Mouse (Mus musculus) heart, postnatal 10 days (tissue): ENCODE data around the gene Cfap44. TPM values are rescaled to one million over a fixed set of nuclear protein-coding genes. Genes with fewer than 3 reads are reported as not detected.

Experiments used
- DNase-seq, 2 experiments: peaks; one replicate each; pipeline ENCODE4 v3.0.0; 2021
- intact Hi-C: fragments of 180-260 bp; cut with DNase I; formaldehyde crosslinking; loops from one replicate; pipeline ENCODE4 v1.15.1; 2025
- total RNA-seq, 2 experiments: library from RNA; stranded (reverse); gene quantifications; 2 replicates each; pipeline ENCODE4 v1.2.3; 2021

The Cfap44 gene
- not detected for total RNA-seq

DNA sequence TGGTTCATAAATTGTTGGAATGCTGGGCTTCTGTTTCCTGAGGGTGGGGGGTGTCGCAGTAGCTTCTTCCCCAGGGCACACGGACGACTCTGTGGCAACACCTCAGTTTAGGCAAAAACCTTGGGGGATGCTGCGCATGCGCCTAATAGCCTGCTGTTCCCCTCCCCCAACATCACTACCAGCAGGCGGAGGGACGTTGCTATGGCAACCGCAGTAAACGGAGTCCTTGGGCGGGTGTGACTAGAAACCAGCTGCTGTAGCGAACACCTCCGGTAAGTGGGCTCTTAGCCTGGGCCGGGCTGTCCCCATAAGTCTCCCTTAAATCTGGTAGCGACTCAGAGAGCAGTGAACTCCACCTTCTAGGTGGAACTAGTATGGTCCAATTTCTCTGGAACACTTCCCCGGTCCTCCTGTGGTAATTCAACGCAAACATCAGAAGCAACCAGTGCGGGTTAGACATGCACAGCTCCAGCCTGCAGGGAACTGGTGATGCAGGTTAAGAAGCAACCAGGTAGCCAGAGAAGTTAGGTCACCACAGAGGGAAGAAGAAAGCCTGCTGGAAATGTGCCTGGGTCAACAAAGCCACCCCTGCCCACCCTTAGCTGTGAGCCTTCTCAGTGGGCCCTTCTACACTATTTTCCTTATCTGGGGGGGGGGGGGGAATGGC, at the start of gene Cfap44:
Cfap44 (plus strand) TSS at position 220 of the 667 bp plus-strand sequence.
- peak; percentile 60 to 71 for DNase-seq

DNA sequence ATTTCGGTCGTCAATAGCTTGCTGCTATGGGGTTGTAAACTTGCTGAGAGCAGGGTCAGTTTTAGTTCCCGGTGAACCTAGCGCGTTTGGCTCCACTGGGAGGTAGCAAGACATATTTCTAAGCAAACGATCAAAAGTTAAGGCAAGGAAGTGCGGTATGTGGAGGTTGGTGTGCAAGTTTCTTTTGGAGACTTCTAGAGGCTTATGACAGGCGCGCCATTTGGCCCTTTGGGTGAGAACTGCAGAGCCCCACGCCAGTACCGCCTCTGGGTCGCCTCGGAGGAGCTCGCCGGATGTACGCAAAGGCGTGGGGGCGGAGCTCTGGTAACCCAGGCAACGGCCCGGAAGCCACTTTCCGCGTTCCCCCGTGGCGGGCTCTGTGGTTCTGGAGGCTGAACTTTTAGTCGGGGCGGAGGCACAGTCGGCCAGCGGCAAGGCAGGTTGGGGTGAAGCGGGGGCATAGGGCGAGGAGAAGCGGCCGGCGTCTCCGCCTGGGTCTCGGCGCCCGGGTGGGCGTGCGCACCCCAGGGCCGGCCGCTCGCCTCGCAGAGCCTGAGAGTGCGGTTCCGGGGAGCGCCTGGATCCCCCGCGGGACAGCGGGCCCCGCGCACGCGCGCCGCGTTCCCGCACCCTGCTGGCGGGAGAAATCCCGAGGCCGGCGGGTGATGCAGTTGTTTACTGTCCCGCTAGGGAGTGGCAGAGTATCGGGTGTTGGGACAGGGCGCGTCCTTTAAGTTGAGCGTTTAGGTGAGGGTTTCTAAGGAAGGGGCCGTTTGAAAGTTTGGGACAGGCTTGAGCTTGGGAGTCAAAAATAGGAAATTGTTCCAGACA, 47.3 kb upstream of the Cfap44 start, which contains the start of gene Spice1:
Spice1 (plus strand) TSS at position 51 of the 831 bp plus-strand sequence.
- intact Hi-C loops: no loop called here
- DNase-seq: peak; percentile 96 to 97

More for the DNA sequence above, at the start of gene Cfap44:
- intact Hi-C loops: no loop called here

DNA sequence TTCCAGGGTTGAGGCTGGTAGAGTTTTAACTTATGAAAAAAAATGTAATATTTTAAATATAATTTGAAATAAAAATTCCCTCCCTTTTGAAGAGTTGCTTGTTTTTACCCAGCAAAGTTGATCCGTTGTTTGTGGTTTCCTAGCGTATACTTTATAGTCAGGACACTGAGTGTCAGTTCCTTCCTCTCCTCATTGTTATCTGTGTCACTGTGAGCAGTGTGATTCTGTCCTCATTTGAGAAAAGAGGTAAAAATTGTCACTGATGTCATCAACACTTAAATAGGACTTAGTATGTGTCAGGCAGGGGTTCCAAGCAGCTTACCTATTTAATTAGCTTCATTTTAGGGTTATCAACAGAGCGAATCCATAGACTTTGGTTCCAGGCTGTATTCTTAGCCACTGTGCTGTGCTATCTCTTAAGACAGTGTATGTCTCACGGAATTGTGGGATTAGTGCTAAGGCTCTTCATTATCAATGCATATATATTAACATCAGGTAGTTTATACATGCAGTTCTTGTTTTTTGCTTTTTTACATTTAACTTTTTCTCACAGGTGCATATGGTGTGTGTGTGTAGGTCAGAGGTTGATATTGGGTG, 44.7 kb upstream of the Cfap44 start:
- no peak for DNase-seq
- intact Hi-C loops: no loop called here

DNA sequence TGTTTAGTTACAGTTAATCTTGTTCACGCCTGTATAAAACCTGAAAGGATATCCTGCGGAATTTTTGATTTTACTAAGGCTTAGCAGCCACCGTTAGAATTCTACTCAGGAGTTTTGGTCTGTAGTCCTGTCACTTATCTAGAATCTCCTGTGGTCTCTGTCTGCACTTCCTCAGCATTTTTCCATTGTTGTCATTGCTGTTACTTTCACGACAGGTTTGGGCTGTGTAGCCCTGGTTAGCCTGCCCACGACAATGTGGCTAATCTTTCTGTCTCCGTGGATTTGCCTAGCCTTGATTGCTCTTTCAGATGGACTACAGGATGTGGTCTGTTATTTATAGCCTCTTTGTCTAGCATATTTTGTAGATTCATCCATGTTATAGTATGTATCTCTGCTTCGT, 38.3 kb upstream of the Cfap44 start:
- intact Hi-C loops: no loop called here
- DNase-seq: peak in 1 of 2 experiments; percentile 12

DNA sequence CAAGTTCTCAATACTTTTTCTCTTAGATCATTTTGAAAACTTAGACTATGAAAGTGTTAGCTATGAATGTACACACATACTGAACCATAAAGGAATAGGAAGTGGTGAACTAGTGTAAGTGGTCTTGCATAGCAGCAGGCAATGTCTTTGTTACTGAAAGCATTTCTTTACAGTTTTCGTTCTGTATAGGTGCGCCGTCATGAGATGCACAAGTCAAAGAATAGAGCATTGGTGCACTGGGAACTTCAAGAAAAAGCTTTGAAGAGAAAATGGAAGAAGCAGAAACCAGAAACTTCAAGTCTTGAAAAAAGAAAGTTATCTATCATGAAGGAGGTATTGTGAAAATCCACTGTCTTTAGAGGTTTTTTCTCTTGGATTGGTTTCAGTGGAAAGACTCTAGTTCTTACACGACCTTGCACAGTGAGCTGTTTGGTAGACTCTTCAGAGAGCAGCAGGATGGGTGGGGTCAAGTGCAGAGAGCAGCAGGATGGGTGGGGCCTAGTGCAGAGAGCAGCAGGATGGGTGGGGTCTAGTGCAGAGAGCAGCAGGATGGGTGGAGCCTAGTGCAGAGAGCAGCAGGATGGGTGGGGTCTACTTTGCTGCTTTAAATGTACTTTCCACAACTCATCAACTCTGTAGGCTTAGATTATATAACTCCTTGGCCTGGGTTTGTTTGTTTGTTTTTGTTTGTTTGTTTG, 36.9 kb upstream of the Cfap44 start:
- intact Hi-C loops: no loop called here
- peak; percentile 42 to 43 for DNase-seq

DNA sequence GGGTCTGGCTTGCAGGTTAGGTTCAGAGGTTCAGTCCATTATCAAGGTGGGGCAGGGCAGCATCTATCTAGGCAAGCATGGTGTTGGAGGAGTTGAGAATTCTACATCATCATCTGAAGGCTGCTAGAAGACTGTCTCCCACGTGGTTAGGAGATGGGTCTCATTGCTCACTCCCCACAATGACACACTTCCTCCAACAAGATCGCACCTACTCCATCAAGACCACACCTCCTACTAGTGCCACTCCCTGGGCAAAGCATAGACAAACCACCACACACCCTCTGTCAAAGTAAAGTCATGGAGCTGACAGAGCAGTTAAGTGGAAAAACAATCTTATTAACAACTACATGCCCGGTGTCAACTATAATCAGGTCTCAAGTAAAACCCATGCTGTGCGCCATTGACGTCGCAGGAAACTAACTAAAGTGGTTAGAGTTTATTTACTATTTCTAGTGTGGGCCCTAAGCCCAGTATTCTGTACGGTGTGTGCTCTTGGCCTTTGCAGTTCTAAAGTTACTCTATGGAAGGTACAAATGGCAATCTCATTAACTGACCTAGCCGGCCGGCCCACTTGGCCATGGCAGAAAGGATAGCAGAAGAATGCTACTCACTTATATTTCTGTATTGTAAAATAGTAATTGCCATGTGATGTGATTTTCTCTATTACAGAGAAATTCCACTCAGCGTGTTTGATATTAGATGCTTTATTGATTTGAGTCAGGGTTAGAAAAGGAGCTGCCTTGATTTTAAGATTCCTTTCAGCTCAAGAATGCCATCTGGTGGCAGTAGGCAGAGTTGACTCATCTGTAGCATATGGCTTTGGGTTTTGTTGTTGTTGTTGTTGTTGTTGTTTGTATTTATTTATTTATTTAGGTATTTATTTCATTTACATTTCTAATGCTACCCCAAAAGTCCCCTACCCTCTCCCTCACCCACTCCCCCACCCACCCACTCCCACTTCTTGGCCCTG, 32.4 kb upstream of the Cfap44 start:
- intact Hi-C loops: loop anchor here (1.0 to 2.0 kb wide), 2 partner anchors 63 to 120 kb away; no protein-coding TSS in a partner anchor
- DNase-seq: peak in 1 of 2 experiments; percentile 65

DNA sequence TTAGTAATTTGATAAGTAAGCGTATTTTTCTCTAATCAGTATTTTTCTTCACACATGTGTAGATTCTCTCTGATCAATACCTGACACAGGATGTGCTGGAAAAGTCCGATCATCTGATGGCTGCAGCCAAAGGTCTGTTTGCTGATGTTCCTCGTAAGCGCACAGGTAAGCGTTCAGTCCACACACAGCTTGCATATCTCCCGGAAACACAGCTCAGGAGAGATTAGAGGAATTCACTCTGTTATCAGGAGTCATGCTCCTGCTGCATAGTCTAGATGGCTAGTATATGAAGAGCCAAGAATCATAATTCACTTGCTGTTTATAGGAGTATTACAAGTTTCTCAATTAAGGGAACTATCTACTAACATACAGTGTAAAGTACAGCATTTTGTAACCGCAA, 29.1 kb upstream of the Cfap44 start:
- intact Hi-C loops: no loop called here

DNA sequence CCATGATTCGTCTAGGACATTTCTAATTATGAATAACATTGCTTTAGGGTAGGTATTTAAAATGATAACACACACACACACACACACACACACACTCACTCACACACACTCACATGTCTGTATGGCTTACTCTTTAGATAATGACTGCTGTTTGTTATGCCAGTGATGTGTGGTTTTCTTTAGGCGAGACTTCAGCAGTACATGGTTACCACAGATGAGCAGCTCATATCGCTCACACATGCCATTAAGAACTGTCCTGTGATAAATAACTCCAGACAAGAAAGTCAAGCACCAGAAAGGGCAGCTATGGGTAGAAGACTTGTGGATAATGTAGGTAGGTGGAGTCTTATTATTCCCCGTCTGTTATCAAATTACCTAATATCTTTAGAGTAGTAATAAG, 19.1 kb upstream of the Cfap44 start:
- DNase-seq: no peak
- intact Hi-C loops: no loop called here

More for the DNA sequence above, 29.1 kb upstream of the Cfap44 start:
- DNase-seq: no peak

DNA sequence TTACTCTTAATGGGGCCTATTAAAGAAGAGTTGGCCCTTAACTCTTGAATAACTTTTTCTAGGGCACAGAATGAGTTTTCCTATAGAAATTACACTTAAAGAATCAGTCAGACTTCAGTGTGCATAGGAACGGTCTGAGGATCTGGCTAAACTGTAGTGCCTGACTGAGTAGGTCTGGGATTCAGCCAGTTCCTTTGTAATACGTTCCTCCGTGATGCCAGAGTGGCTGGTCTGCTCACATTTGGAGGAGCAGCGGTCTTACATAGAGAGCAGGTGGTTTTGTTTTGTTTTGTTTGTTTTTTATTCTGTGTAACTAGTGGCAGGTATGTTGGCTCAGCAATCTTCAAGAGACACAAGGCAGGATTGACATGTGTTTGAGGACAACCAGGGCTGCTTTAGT, 14.6 kb upstream of the Cfap44 start:
- DNase-seq: no peak
- intact Hi-C loops: no loop called here

DNA sequence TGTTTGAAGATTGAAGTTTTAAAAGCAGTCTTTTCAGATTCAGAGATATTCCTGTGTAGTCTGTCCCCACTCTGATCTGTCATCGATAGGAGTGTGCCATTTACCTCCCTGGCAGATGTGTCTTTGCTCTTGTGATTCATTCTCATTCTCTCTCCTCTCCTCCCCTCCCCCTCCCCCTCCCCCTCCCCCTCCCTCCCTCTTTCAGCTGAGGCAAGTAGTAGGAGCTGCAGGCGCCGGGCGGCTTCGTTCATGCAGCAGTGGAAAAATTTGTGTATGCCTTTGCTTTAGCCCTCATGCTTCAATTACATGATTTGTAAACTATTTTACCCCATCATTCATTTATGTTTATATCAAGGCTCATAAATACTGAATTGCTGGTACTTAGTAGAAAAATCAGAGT, 13.0 kb upstream of the Cfap44 start:
- DNase-seq: no peak
- intact Hi-C loops: no loop called here

DNA sequence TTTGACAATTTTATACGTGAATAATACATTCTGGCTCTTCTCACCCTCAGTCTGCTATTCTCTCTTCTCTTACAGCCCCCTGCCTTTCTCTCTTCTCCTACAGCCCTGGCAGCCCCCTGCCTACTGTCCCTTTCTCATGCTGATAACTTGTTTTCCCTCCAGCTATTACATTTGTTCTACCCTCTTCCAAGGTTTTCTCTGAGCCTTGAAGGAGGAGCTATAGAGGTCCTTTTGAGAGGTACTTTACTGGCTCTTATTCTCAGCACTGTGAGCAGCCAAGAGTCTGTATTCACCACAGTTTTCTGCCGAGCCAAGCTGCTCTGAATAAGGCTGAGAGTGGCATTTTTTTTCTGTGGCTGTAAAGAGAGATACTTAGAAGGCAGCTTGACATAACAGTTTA, 11.0 kb upstream of the Cfap44 start:
- no peak for DNase-seq
- intact Hi-C loops: no loop called here

DNA sequence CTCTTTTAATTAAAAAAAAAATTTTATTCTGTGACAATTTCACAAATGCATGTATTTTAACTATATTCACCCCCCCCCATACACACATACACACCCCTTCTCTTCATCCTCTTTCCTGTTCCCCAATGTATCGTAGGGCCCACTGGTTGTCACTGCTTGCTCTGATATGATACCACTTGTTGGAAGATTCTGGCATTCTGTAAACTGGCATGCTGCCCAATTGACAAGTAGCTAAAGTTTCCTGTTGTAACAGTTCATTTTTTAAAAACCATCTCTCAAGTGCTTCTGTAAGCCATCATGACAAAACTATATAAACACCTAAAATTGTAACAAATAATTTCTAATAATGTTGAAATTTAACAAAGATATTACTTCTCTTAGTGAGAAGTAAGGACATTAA, 10.3 kb upstream of the Cfap44 start:
- intact Hi-C loops: no loop called here
- no peak for DNase-seq

DNA sequence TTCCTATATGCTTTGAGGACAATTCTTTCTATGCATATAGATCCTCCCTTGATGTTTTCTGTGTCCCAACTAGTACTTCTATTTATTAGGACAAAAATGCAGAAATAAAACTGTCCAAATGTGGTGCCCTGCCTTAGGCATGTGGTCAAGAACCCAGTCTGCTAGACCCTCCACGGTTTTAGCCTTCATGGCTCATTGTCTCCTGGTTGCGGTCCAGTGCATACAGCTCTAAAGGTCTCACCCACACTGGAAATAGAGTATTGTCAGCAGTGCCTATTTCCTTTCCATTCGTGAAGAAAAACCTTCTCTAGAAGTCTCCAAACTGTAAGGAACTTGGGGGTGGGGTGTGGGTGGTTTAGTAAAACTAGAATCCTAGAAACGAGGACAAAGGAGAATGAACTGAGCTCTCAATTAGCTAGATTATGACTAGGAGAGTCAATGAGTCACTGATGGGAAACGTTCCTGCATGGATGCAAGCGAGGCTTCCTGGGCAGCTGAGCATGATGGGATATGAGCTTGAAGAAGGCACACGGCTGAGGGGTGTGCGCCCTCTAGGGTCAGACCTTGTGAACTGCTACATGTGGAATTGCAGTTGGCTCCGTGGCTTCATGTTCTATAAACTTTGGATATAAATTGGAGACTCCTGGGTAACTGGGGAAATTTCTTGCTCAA, 2.6 kb upstream of the Cfap44 start:
- intact Hi-C loops: no loop called here
- DNase-seq: peak; percentile 40 to 52

DNA sequence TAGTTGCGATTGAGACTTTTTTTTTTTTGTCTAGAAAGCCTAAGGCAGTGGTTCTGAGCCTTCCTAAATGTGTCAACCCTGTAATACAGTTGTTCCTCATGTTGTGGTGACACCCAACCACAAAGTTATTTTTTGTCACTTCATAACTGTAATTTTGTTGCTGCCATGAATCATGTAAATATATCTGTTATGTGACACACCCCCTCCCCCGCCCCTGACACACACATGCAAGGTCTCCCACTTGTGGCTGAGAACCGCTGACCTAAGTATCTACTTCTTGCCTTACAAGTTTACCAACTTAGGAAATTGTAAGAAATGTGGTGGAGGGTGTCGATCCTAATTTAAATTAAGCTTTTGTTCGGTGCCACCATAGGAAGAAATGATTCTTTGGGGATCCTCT, 10.3 kb downstream of the Cfap44 start:
- no peak for DNase-seq
- intact Hi-C loops: no loop called here

DNA sequence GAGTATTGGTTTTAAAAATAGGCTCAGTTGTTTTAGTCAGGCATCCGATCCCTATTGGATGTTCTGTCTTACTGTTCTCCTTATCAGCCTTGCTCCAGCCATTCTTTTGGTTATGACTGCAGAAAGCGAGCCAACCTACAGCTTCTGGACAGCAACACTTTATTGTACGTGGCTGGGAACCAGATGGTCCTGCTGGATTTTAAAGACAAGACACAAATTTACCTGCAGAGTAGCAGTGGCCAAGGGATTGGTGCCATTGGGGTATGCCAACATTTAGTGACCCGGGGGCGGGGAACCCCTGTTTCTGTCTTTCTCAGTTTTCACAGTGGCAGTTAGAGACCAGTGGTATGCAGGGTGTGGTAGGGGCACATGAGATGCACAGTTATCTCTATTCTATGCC, 12.6 kb downstream of the Cfap44 start:
- intact Hi-C loops: no loop called here
- DNase-seq: no peak

DNA sequence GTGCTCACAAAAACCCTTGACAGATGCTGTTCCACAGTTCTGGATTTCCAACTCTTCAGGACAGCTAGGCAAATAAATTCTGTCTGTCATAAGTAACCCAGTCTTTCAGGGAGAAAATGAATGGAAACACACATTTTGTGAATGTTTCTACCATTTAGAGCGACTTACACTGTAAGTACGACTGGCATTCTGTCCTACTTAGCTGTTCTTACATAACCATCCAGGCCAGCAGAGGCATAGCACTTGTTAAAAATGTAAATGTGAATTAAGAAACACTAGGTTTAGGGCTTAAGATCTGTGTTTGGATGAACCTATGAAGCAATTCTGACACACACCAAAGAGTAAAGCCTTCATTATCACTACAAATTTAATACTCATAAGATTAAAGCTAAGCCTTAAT, 13.7 kb downstream of the Cfap44 start:
- intact Hi-C loops: no loop called here

DNA sequence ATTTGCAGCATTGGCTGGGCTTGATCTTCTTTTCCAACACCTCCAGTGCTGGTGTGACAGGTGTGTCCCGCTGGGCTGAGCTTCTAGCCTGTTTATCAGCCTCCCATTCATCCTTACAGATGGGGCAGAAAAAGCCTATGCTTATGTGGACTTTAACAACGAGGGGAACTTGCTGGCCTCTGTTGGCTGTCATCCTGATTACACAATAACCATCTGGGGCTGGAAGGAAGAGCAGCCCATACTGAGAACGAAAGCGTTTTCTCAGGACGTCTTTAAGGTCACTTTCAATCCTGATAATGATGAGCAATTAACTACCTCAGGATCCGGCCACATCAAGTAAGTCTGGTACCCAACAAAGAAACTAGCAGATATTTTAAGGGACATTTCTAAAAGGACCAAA, 15.6 kb downstream of the Cfap44 start:
- DNase-seq: peak in 1 of 2 experiments; percentile 7
- intact Hi-C loops: no loop called here

More for the DNA sequence above, 13.7 kb downstream of the Cfap44 start:
- no peak for DNase-seq

DNA sequence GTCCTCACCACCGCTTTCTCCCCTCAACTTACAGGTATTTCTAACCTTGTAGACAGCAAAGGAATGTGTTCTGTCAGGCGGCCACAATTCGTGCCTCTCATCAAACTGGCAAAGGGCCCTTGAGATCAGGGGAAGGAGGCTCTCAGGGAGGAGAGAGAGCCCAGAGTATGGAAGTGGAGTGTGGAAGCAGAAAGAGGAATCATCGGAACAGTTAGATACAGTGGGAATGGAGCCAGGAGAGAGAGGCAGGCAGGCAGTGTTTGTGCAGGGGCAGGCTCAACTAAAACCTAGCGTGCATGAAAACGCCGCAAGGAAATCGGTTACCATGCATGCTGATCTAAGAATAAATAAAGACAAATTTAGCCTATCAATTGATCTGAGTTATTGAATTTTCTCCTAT, 23.0 kb downstream of the Cfap44 start:
- intact Hi-C loops: no loop called here
- DNase-seq: peak in 1 of 2 experiments; percentile 6

DNA sequence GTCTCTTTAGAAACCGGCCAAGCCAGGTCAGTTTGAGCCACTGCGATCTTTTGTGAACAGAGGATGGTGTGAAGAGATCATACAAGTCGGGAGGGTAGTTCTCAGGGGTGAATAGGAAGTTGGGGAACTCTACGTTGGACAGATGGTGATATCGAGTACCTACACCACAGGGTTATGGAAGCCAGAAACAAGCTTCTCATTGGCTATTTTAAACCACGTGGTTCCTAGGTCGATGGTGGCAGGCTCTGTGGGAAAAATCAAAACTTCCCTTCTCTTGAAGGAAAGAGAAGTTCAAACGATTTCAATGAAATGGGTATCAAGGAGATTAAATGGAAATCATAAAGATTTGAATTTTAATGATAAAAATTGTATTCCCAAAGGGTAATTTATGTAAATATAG, 27.1 kb downstream of the Cfap44 start:
- intact Hi-C loops: no loop called here
- DNase-seq: no peak
